Mouse (Mus musculus) liver, postnatal 0 days (tissue): Measurements from ENCODE around the gene Xkrx.

ENCODE experiments used
- CTCF ChIP-seq: sonication (generic); IDR thresholded peaks from 2 replicates; pipeline ENCODE4 v1.5.1; 2016; ENCODE audit warnings: antibody characterized with exemption, low read depth
- EP300 ChIP-seq: IDR thresholded peaks from 2 replicates; pipeline ENCODE4 v1.6.1; 2016; ENCODE audit warnings: antibody characterized with exemption, low read depth, mild to moderate bottlenecking

DNA sequence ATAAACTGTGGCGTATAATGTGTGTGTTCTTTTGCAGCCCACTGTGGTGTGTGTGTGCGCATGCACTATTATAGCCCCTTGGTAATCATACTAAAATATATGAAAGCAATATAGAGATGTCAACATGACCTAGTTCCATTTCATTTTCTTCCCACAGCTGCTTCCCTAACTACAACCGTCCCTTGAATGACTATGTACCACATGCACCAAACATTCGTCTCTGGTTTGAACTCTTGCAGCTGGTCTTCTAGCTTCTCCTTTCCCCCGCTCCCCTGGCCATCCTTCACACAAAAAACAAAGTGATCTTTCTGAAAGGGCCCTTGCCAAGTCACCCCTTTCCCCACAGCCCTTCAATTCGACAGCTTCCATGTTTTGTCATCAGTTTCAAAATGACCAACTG, 21.9 kb downstream of the Xkrx start:
- TF ChIP-seq CTCF, result no peak
- TF ChIP-seq EP300, result no peak
